Mouse (Mus musculus): ENCODE measurements around the gene Tas1r3. TPM values are rescaled to one million over a fixed set of nuclear protein-coding genes. Genes with fewer than 3 reads are reported as not detected.

The Tas1r3 gene
- total RNA-seq, 1 experiment, result 0.40 TPM

- Histone ChIP-seq H3K27ac (ENCODE audit: insufficient read depth, low read depth, low read length, poor library complexity, severe bottlenecking) (no peak overlapping the region), H3K9ac (ENCODE audit: insufficient read depth, low read depth, low read length, poor library complexity, severe bottlenecking) (no peak overlapping the region), H3K4me1 (ENCODE audit: control insufficient read depth in 2 of 2, insufficient read depth in 2 of 2, low read length in 2 of 2, poor library complexity in 1 of 2) (peaks cover 2 to 4% of the 10 kb centered on the region in 2 experiments; a peak in 2 of 4 replicates), H3K4me3 (ENCODE audit: insufficient read depth in 1 of 2, low read depth in 1 of 2, low read length in 2 of 2, poor library complexity in 1 of 2, severe bottlenecking in 1 of 2) (no peak overlapping the region), H3K36me3 (ENCODE audit: control insufficient read depth, insufficient read depth, low read length, poor library complexity, severe bottlenecking) (peaks cover 46% of the 10 kb centered on the region), H3K9me3 (ENCODE audit: control insufficient read depth, insufficient read depth, low read depth, low read length) (no peaks in the 10 kb centered on the region)
- TF ChIP-seq MAFK (IDR thresholded peaks at IDR 0.05; ENCODE audit: insufficient read depth, low read depth, low read length), result no peak
- no peak for TF ChIP-seq ZNF384 (IDR thresholded peaks at IDR 0.05; ENCODE audit: low read depth, low read length)
- no peak for TF ChIP-seq ZC3H11A (IDR thresholded peaks at IDR 0.05; ENCODE audit: borderline replicate concordance, low read depth, low read length)
- no peak for TF ChIP-seq HCFC1 (IDR thresholded peaks at IDR 0.05; ENCODE audit: borderline replicate concordance, insufficient read depth, low read length)
- no peak for TF ChIP-seq CHD2 (IDR thresholded peaks at IDR 0.05; ENCODE audit: low read depth, low read length)
- in situ Hi-C loops (cut with MboI; ENCODE audit: low sequenced_read_pairs in 2 of 2, unreplicated experiment in 2 of 2), result no loop called here
- no peak for DNase-seq (ENCODE audit: low read depth, low spot score)
Observed at GRCm38 (mm10) chr4:155888181-155888580, 25.0 kb upstream of the Tas1r3 start.

- H3K9ac ChIP-seq (ENCODE audit: insufficient read depth, low read depth, low read length, poor library complexity, severe bottlenecking), result no peak overlapping the region
- peaks cover 0 to 2% of the 10 kb centered on the region in 2 experiments; a peak in 1 of 4 replicates for H3K4me1 ChIP-seq (ENCODE audit: control insufficient read depth in 2 of 2, insufficient read depth in 2 of 2, low read length in 2 of 2, poor library complexity in 1 of 2)
- H3K27ac ChIP-seq (ENCODE audit: insufficient read depth, low read depth, low read length, poor library complexity, severe bottlenecking), result no peak overlapping the region
- in situ Hi-C loops (cut with MboI; ENCODE audit: low sequenced_read_pairs in 2 of 2, unreplicated experiment in 2 of 2), result no loop called here
- TF ChIP-seq ZC3H11A (IDR thresholded peaks at IDR 0.05; ENCODE audit: borderline replicate concordance, low read depth, low read length), result no peak
- TF ChIP-seq CHD2 (IDR thresholded peaks at IDR 0.05; ENCODE audit: low read depth, low read length), result no peak
- TF ChIP-seq ZNF384 (IDR thresholded peaks at IDR 0.05; ENCODE audit: low read depth, low read length), result no peak
- TF ChIP-seq HCFC1 (IDR thresholded peaks at IDR 0.05; ENCODE audit: borderline replicate concordance, insufficient read depth, low read length), result no peak
- TF ChIP-seq MAFK (IDR thresholded peaks at IDR 0.05; ENCODE audit: insufficient read depth, low read depth, low read length), result no peak
- DNase-seq (ENCODE audit: low read depth, low spot score), result no peak
- no peaks in the 10 kb centered on the region for H3K9me3 ChIP-seq (ENCODE audit: control insufficient read depth, insufficient read depth, low read depth, low read length)
- H3K4me3 ChIP-seq (ENCODE audit: insufficient read depth in 1 of 2, low read depth in 1 of 2, low read length in 2 of 2, poor library complexity in 1 of 2, severe bottlenecking in 1 of 2), result no peak overlapping the region
- H3K36me3 ChIP-seq (ENCODE audit: control insufficient read depth, insufficient read depth, low read length, poor library complexity, severe bottlenecking), result peaks cover 46% of the 10 kb centered on the region
Observed at GRCm38 (mm10) chr4:155887674-155888073, 24.5 kb upstream of the Tas1r3 start.

GRCm38 (mm10) chr4:155886330-155886729, 23.2 kb upstream of the Tas1r3 start:
- 0 out of 4 replicates have a peak, but pooled peaks cover 0 to 2% of the 10 kb centered on the region in 2 experiments for H3K4me1 ChIP-seq (ENCODE audit: control insufficient read depth in 2 of 2, insufficient read depth in 2 of 2, low read length in 2 of 2, poor library complexity in 1 of 2)
- TF ChIP-seq HCFC1 (IDR thresholded peaks at IDR 0.05; ENCODE audit: borderline replicate concordance, insufficient read depth, low read length) (no peak), ZC3H11A (IDR thresholded peaks at IDR 0.05; ENCODE audit: borderline replicate concordance, low read depth, low read length) (no peak), ZNF384 (IDR thresholded peaks at IDR 0.05; ENCODE audit: low read depth, low read length) (no peak), MAFK (IDR thresholded peaks at IDR 0.05; ENCODE audit: insufficient read depth, low read depth, low read length) (no peak), CHD2 (IDR thresholded peaks at IDR 0.05; ENCODE audit: low read depth, low read length) (no peak)
- in situ Hi-C loops (cut with MboI; ENCODE audit: low sequenced_read_pairs in 2 of 2, unreplicated experiment in 2 of 2), result no loop called here
- no peak overlapping the region for H3K9ac ChIP-seq (ENCODE audit: insufficient read depth, low read depth, low read length, poor library complexity, severe bottlenecking)
- H3K27ac ChIP-seq (ENCODE audit: insufficient read depth, low read depth, low read length, poor library complexity, severe bottlenecking), result no peak overlapping the region
- H3K9me3 ChIP-seq (ENCODE audit: control insufficient read depth, insufficient read depth, low read depth, low read length), result no peaks in the 10 kb centered on the region
- peaks cover 46% of the 10 kb centered on the region for H3K36me3 ChIP-seq (ENCODE audit: control insufficient read depth, insufficient read depth, low read length, poor library complexity, severe bottlenecking)
- DNase-seq (ENCODE audit: low read depth, low spot score), result no peak
- H3K4me3 ChIP-seq (ENCODE audit: insufficient read depth in 1 of 2, low read depth in 1 of 2, low read length in 2 of 2, poor library complexity in 1 of 2, severe bottlenecking in 1 of 2), result no peak overlapping the region

- TF ChIP-seq HCFC1 (IDR thresholded peaks at IDR 0.05; ENCODE audit: borderline replicate concordance, insufficient read depth, low read length), result no peak
- TF ChIP-seq CHD2 (IDR thresholded peaks at IDR 0.05; ENCODE audit: low read depth, low read length), result no peak
- no peak for TF ChIP-seq MAFK (IDR thresholded peaks at IDR 0.05; ENCODE audit: insufficient read depth, low read depth, low read length)
- TF ChIP-seq ZC3H11A (IDR thresholded peaks at IDR 0.05; ENCODE audit: borderline replicate concordance, low read depth, low read length), result no peak
- TF ChIP-seq ZNF384 (IDR thresholded peaks at IDR 0.05; ENCODE audit: low read depth, low read length), result no peak
- no peak overlapping the region for H3K9ac ChIP-seq (ENCODE audit: insufficient read depth, low read depth, low read length, poor library complexity, severe bottlenecking)
- H3K4me1 ChIP-seq (ENCODE audit: control insufficient read depth in 2 of 2, insufficient read depth in 2 of 2, low read length in 2 of 2, poor library complexity in 1 of 2), result no peaks in the 10 kb centered on the region
- in situ Hi-C loops (cut with MboI; ENCODE audit: low sequenced_read_pairs in 2 of 2, unreplicated experiment in 2 of 2), result no loop called here
- DNase-seq (ENCODE audit: low read depth, low spot score), result no peak
- peaks cover 36% of the 10 kb centered on the region for H3K36me3 ChIP-seq (ENCODE audit: control insufficient read depth, insufficient read depth, low read length, poor library complexity, severe bottlenecking)
- H3K9me3 ChIP-seq (ENCODE audit: control insufficient read depth, insufficient read depth, low read depth, low read length), result no peaks in the 10 kb centered on the region
- H3K4me3 ChIP-seq (ENCODE audit: insufficient read depth in 1 of 2, low read depth in 1 of 2, low read length in 2 of 2, poor library complexity in 1 of 2, severe bottlenecking in 1 of 2), result no peak overlapping the region
- no peak overlapping the region for H3K27ac ChIP-seq (ENCODE audit: insufficient read depth, low read depth, low read length, poor library complexity, severe bottlenecking)
Observed at GRCm38 (mm10) chr4:155883587-155883986, 20.4 kb upstream of the Tas1r3 start.

Data from ES-E14 (cell line).